Mouse (Mus musculus): ENCODE measurements around the gene Elp4.

DNA sequence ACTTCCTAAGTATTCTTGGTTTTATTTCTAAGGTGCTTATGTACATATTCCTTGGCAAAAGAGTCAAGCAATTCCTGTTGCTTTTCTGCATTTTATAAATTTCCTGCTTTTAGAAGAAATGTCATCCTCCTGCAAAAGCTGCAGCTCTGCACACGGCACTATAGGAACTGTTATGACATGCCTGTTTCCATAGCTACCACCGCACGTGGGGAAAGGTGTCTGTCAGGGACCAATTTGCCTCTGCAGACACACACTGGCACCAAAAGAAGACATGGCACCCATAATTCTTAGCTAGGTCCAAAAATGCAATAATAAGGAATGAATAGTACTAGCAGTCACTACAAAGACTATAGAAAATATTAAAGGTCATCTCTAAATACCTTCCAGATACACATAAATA lies 91.3 kb downstream of the Elp4 start:
- TF ChIP-seq CTCF (conservative IDR thresholded peaks at IDR 0.05; ENCODE audit: low read length) (no peak), NANOG (IDR thresholded peaks at IDR 0.05; ENCODE audit: borderline replicate concordance, low read length) (no peak)

All from E14TG2a.4 (cell line).